Mouse (Mus musculus) midbrain, postnatal 0 days (tissue): ENCODE measurements at regions not wholly inside any gene's neighbourhood (a gene's known extent, or its start where the extent isn't known, plus 50 kb on each side); places are given as distances from the start of the nearest gene placed in this dataset.

ENCODE experiments used
- ATAC-seq: fragments of 200-750 bp; cut with Nextera tagmentation; 2 replicates; pipeline ENCODE4 v1.8.0; 2017; ENCODE audit warnings: moderate number of reproducible peaks, mild to moderate bottlenecking, moderate TSS enrichment, moderate library complexity; ENCODE audit not compliant: low FRiP score
- DNase-seq: peaks from one replicate; pipeline ENCODE4 v3.0.0-alpha.2; 2015; ENCODE audit warnings: low spot score
- H3K27ac ChIP-seq: fragments of 300-500 bp; sonication (generic); 2 replicates; pipeline ENCODE4 v1.5.1; 2014; ENCODE audit warnings: low read depth, mild to moderate bottlenecking, low read length, mixed read lengths
- H3K27me3 ChIP-seq: fragments of 300-500 bp; sonication (generic); 2 replicates; pipeline ENCODE4 v1.6.1; 2014; ENCODE audit warnings: low read length, control low read depth, mixed read lengths; ENCODE audit not compliant: insufficient read depth
- H3K36me3 ChIP-seq: fragments of 300-500 bp; sonication (generic); 2 replicates; pipeline ENCODE4 v1.6.1; 2014; ENCODE audit warnings: low read length, control low read depth, mixed read lengths; ENCODE audit not compliant: insufficient read depth
- H3K4me1 ChIP-seq: fragments of 300-500 bp; sonication (generic); 2 replicates; pipeline ENCODE4 v1.6.1; 2014; ENCODE audit warnings: mild to moderate bottlenecking, control low read depth, antibody characterized with exemption, low read length, mixed read lengths; ENCODE audit not compliant: insufficient read depth
- H3K4me2 ChIP-seq: fragments of 300-500 bp; sonication (generic); 2 replicates; pipeline ENCODE4 v1.6.1; 2014; ENCODE audit warnings: low read depth, mild to moderate bottlenecking, low read length, mixed read lengths; ENCODE audit not compliant: poor library complexity, severe bottlenecking
- H3K4me3 ChIP-seq: fragments of 300-500 bp; sonication (generic); 2 replicates; pipeline ENCODE4 v1.5.1; 2014; ENCODE audit warnings: low read depth, mild to moderate bottlenecking, low read length, moderate library complexity
- H3K9ac ChIP-seq: fragments of 300-500 bp; sonication (generic); replicated peaks from 2 replicates; pipeline ENCODE4 v1.6.1; 2014; ENCODE audit warnings: mild to moderate bottlenecking, low read length, moderate library complexity, mixed read lengths; ENCODE audit not compliant: poor library complexity, severe bottlenecking
- H3K9me3 ChIP-seq: fragments of 300-500 bp; sonication (generic); 2 replicates; pipeline ENCODE4 v1.6.1; 2016; ENCODE audit warnings: low read length, control low read depth
- CTCF ChIP-seq: IDR thresholded peaks from 2 replicates; pipeline ENCODE4 v1.5.1; 2016; ENCODE audit warnings: antibody characterized with exemption, mild to moderate bottlenecking
- WGBS: fragments of 180-500 bp; shearing (Covaris S2); extraction: QIAGEN DNeasy Blood & Tissue Kit; methylation state at CpG from one replicate; pipeline ENCODE4 v1.1.7; 2014; 5-methylcytosine and 5-hydroxymethylcytosine counted together

DNA sequence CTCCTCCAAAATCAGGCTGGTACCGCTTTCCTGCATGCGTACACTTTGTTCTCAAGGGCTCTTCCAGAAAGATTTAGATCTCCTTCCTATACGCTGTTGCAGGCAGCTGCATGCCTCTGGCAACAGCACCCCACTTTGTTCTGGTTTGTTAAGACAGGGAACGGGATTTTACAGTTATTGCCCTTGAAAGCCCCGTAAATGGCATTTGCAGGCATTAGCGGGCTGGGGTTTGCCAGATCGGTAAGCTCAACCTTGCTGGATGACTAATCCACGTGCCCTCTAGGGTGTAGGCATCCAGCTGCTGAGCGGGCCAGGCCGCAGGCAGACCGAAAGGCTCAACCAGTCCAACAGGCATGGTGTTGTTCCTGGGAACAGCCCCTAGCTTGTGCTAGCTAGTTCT lies 85.5 kb downstream of the Axin2 start:
- 76% methylated on average over 11 of the region's 11 CpGs for WGBS
- TF ChIP-seq CTCF, result no peak
- H3K9me3 ChIP-seq, result 0 out of 2 replicates have a peak, but pooled peaks cover 1% of the 10 kb centered on the region
- no peak overlapping the region for H3K9ac ChIP-seq
- no peaks in the 10 kb centered on the region for H3K4me1 ChIP-seq
- H3K4me3 ChIP-seq, result no peak overlapping the region
- DNase-seq (no peak), ATAC-seq (no peak)
- no peak overlapping the region for H3K4me2 ChIP-seq
- H3K36me3 ChIP-seq, result no peaks in the 10 kb centered on the region
- H3K27me3 ChIP-seq, result no peaks in the 10 kb centered on the region
- H3K27ac ChIP-seq, result no peak overlapping the region
